Mouse (Mus musculus) adrenal gland, adult 10 weeks (tissue): ENCODE measurements around the gene Ctsc. TPM values are rescaled to one million over a fixed set of nuclear protein-coding genes. Genes with fewer than 3 reads are reported as not detected.

Experiments used
- polyA plus RNA-seq: library from polyadenylated mRNA; stranded (reverse); fragments of 350-450 nt; fragmentation: Illumina TruSeq; extraction: RNeasy Lipid Tissue Mini Kit (QIAGEN cat#74804); gene quantifications from one replicate; pipeline ENCODE4 v1.2.3, GENCODE M21; 2014; ENCODE audit warnings: low read depth, low replicate concordance

Gene Ctsc
- polyA plus RNA-seq: 69.9 TPM

GRCm38 (mm10) chr7:88277858-88278627, at the start of gene Ctsc:
Gene Ctsc, plus strand, starts transcription at chr7:88278085.

Other genes with a start within 250 kb of the Ctsc start
- gene Rab38, start 152.2 kb downstream of the Ctsc start, polyA plus RNA-seq: not detected